ENCODE assay signal across 8 mouse cellular contexts in the genomic region with DNA sequence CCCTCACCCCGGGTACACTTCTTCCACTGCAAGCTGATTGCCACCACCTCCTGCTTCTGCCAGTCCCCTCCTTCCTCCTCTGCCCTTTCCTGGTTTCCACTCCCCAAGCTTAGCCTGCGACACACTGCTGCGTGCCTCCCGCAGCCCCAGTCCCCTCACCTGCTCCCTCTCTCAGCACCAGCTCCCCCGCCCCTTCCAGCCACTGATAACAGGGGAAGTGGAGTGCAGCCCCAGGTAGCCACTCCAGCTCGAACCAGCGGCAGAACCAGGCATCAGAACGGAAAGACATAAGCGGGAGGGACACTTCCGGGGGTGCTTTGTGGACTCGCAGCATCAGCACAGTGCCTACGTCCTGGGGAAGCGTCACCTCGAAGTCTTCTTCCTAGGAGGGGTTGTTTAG. TPM values are rescaled to one million over a fixed set of nuclear protein-coding genes. Genes with fewer than 3 reads are reported as not detected.
DNase-seq lines count a peak whose midpoint lies in the region; ATAC-seq and TF ChIP-seq lines count a peak whose summit lies in the region.

No protein-coding gene starts in this region.

- intact Hi-C loops in left cerebral cortex, adult 2 months (cut with DNase I), result no loop called here
- intact Hi-C loops in gastrocnemius, adult 2 months (cut with DNase I), result loop anchor here (10.0 kb wide), 1 partner anchor 188 kb away; no protein-coding TSS in a partner anchor

- H3K4me1 ChIP-seq in cortical plate, adult 2 months (ENCODE audit: control insufficient read depth, insufficient read depth, low read length), result no peaks in the 10 kb centered on the region
- H3K4me1 ChIP-seq in hindbrain, embryonic 14.5 days (replicated peaks; ENCODE audit: control insufficient read depth, insufficient read depth, low read length), result peaks cover 3% of the 10 kb centered on the region; the same call in 1 of the 2 replicates

- TF ChIP-seq CTCF in left cerebral cortex, adult 2 months (IDR thresholded peaks at IDR 0.05), result no peak
- TF ChIP-seq CTCF in cortical plate, adult 2 months (IDR thresholded peaks at IDR 0.05; ENCODE audit: extremely low read depth, insufficient read depth, low read length), result no peak
- no peak for TF ChIP-seq CTCF in gastrocnemius, adult 2 months (IDR thresholded peaks at IDR 0.05)

- H3K4me3 ChIP-seq in left cerebral cortex, adult 2 months, result peak overlapping the region; percentile 43
- peak overlapping the region; percentile 22 for H3K4me3 ChIP-seq in cortical plate, adult 2 months (ENCODE audit: insufficient read depth, low read length)
- H3K4me3 ChIP-seq in hindbrain, embryonic 14.5 days (replicated peaks; ENCODE audit: low read length), result peak overlapping the region; percentile 4
- H3K4me3 ChIP-seq in gastrocnemius, adult 2 months, result no peak overlapping the region; the same call in 1 of the 2 replicates

- H3K36me3 ChIP-seq in hindbrain, embryonic 14.5 days (replicated peaks; ENCODE audit: control insufficient read depth, insufficient read depth), result no peaks in the 10 kb centered on the region

- H3K27ac ChIP-seq in left cerebral cortex, adult 2 months, result no peak overlapping the region
- no peak overlapping the region for H3K27ac ChIP-seq in cortical plate, adult 2 months (ENCODE audit: insufficient read depth, low read length)
- no peak overlapping the region for H3K27ac ChIP-seq in hindbrain, embryonic 14.5 days
- H3K27ac ChIP-seq in gastrocnemius, adult 2 months, result no peak overlapping the region

- H3K9me3 ChIP-seq in hindbrain, embryonic 14.5 days (ENCODE audit: control insufficient read depth, low read length), result no peaks in the 10 kb centered on the region

- 2% methylated on average over 14 of the region's 14 CpGs for WGBS in hindbrain, embryonic 14.5 days

- H3K27me3 ChIP-seq in hindbrain, embryonic 14.5 days (ENCODE audit: control insufficient read depth, insufficient read depth, low read length), result peaks cover 25% of the 10 kb centered on the region

- H3K9ac ChIP-seq in hindbrain, embryonic 14.5 days, result peak overlapping the region; percentile 22; the same call in 1 of the 2 replicates

- no peak for ATAC-seq in hindbrain, embryonic 14.5 days (ENCODE audit: low FRiP score)
- ATAC-seq in monocyte, adult 5-6 weeks (replicated peaks; ENCODE audit: insufficient number of reproducible peaks, low FRiP score, low TSS enrichment, poor library complexity, severe bottlenecking), result peak; percentile 20; the same call in 1 of the 2 replicates
- no peak for ATAC-seq in megakaryocyte-erythroid progenitor cell, adult 5-6 weeks (replicated peaks; ENCODE audit: low FRiP score, low TSS enrichment, poor library complexity, severe bottlenecking)

- peak overlapping the region; percentile 41 for H3K4me2 ChIP-seq in hindbrain, embryonic 14.5 days (replicated peaks)

- DNase-seq in left cerebral cortex, adult 2 months (ENCODE audit: extremely low spot score in 1 of 2, low spot score in 2 of 2), result no peak
- no peak for DNase-seq in left cerebral cortex, adult 9 months (ENCODE audit: low spot score in 2 of 2)
- DNase-seq in hindbrain, embryonic 14.5 days (ENCODE audit: low spot score), result no peak
- no peak for DNase-seq in gastrocnemius, adult 2 months
- no peak for DNase-seq in ovary, postnatal 14 days (ENCODE audit: low spot score)

- TF ChIP-seq POLR2A in cortical plate, adult 2 months (IDR thresholded peaks at IDR 0.05; ENCODE audit: extremely low read depth, insufficient read depth, low read length), result no peak

RNA-seq across cellular contexts. Expression of a gene that starts 0.4 kb away (rescaled TPM):
- total RNA-seq in left cerebral cortex, adult 2 months (2021), result 1 to 10 TPM; 6.1 to 6.4 TPM
- polyA plus RNA-seq in cortical plate, adult 2 months (2012; rRNA removed), result 2.2 and 2.7 TPM in 2 replicates
- polyA plus RNA-seq in hindbrain, embryonic 14.5 days (2014; fragmentation: Nextera tagmentation; extraction: Ambion mirVana), result 0.25 and 0.30 TPM in 2 replicates
- 1.4 to 2.3 TPM (median 1.5 TPM) in 3 replicates for total RNA-seq in monocyte, adult 5-6 weeks (2017)
- not detected for total RNA-seq in gastrocnemius, adult 2 months (2021)
- not detected in 2 replicates for total RNA-seq in megakaryocyte-erythroid progenitor cell, adult 5-6 weeks (2014; fragmentation: Nextera tagmentation)
- total RNA-seq in megakaryocyte-erythroid progenitor cell, adult 5-6 weeks (2017), result not detected in 2 replicates

RNA-seq across cellular contexts. Expression of a gene that starts 39.6 kb away (rescaled TPM):
- total RNA-seq in left cerebral cortex, adult 2 months (2021), result 1 to 10 TPM; 1.0 to 1.3 TPM
- 1.6 TPM in 2 replicates for polyA plus RNA-seq in cortical plate, adult 2 months (2012; rRNA removed)
- 0.29 and 0.34 TPM in 2 replicates for polyA plus RNA-seq in hindbrain, embryonic 14.5 days (2014; fragmentation: Nextera tagmentation; extraction: Ambion mirVana)
- 0.32 TPM in 1 of 3 replicates, not detected in the others for total RNA-seq in monocyte, adult 5-6 weeks (2017)
- not detected for total RNA-seq in gastrocnemius, adult 2 months (2021)
- total RNA-seq in megakaryocyte-erythroid progenitor cell, adult 5-6 weeks (2014; fragmentation: Nextera tagmentation), result not detected in 2 replicates
- total RNA-seq in megakaryocyte-erythroid progenitor cell, adult 5-6 weeks (2017), result not detected in 2 replicates

RNA-seq across cellular contexts. Expression of a gene that starts 40.4 kb away (rescaled TPM):
- 1 to 10 TPM; 8.7 to 9.8 TPM for total RNA-seq in left cerebral cortex, adult 2 months (2021)
- polyA plus RNA-seq in cortical plate, adult 2 months (2012; rRNA removed), result 4.4 and 5.4 TPM in 2 replicates
- polyA plus RNA-seq in hindbrain, embryonic 14.5 days (2014; fragmentation: Nextera tagmentation; extraction: Ambion mirVana), result 0.59 and 0.60 TPM in 2 replicates
- not detected in 3 replicates for total RNA-seq in monocyte, adult 5-6 weeks (2017)
- total RNA-seq in gastrocnemius, adult 2 months (2021), result not detected
- not detected in 2 replicates for total RNA-seq in megakaryocyte-erythroid progenitor cell, adult 5-6 weeks (2014; fragmentation: Nextera tagmentation)
- not detected in 2 replicates for total RNA-seq in megakaryocyte-erythroid progenitor cell, adult 5-6 weeks (2017)
